Mouse (Mus musculus) cortical plate, adult 2 months (tissue): Measurements from ENCODE around the gene Tdrd5.

Experiments used
- CTCF ChIP-seq: fragments of 200-500 bp; IDR thresholded peaks from 2 replicates; pipeline ENCODE4 v1.5.1; 2011; ENCODE audit warnings: mild to moderate bottlenecking, control low read depth, low read length; ENCODE audit not compliant: insufficient read depth; ENCODE audit errors: extremely low read depth
- POLR2A ChIP-seq: fragments of 200-500 bp; IDR thresholded peaks from 2 replicates; pipeline ENCODE4 v1.6.1; 2011; ENCODE audit warnings: mild to moderate bottlenecking, low read length, control low read depth; ENCODE audit not compliant: insufficient read depth; ENCODE audit errors: extremely low read depth

DNA sequence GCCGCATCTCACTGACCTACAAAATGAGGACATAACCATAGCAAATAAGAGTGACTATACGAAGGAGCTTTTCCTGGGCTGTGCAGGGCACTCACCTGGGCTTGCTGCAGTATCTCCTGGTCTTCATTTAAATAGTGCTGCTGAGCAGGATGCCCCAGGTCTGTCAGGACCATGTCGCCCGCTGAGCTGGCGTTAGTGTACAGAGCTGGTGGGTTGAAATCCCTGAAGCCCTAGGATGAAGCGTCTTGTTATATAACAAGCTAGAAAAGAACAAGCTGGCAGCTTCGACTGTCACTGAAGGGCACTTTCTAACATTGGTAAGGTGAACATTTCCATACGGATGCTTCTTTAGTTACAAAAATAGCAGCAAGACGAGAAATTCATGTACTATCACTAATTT is 33.0 kb downstream of the Tdrd5 start:
- TF ChIP-seq CTCF (no peak), POLR2A (no peak)
